Mouse (Mus musculus): ENCODE data around the gene Dynlt1f.
"Not testable (repeated sequence)": the region's sequence is repeated elsewhere in the genome, so short reads cannot be mapped to it uniquely, and the experiment has no call there.

DNA sequence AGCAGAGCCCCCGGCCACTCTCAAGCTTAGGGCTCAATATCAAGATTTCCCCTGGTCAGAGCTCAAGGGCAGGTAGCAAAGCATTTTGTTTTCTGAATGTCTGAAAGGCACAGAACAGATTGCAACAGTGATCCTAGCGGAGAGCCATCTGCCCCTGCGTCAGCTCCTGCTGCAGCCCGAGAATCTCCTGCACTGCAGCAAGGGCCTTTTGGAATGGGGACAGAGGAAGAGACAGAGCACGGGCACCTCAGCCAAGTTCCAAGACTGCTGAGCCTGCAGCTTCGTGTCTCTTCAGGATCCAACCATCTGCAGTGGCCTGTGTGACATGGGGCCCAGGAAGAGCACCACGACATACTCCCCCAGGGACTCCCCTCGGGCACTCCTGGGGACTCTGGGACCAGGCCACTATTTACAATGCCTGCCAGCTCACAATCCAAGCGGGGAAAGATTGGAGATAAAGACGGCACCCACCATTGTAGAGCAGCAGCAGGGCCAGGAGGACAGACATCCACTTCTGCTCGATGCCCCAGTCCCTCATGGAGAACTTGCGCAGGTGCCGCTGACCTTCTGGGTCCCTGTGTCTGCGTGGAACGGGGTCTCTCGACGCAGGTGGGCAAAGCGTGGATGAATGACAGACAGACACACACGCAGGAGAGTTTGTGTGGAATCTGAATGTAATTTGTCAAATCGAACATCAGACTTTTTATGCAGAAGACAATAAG is 34.8 kb downstream of the Dynlt1f start:
- TF ChIP-seq CTCF, POLR2A (IDR thresholded peaks at IDR 0.05; ENCODE audit: extremely low read depth, insufficient read depth, low read length): not testable (repeated sequence)

Measured in cortical plate, adult 2 months (tissue).